Mouse (Mus musculus) thymus, adult 2 months (tissue): Measurements from ENCODE around the gene Gabarapl2.

ENCODE experiments used
- CTCF ChIP-seq: fragments of 200-500 bp; IDR thresholded peaks from 2 replicates; pipeline ENCODE4 v1.5.1; 2012; ENCODE audit warnings: mild to moderate bottlenecking, control low read depth, low read length, moderate library complexity, borderline replicate concordance; ENCODE audit not compliant: control insufficient read depth, poor library complexity, insufficient read depth; ENCODE audit errors: extremely low read depth
- POLR2A ChIP-seq: fragments of 200-500 bp; IDR thresholded peaks from 2 replicates; pipeline ENCODE4 v1.6.1; 2012; ENCODE audit warnings: mild to moderate bottlenecking, low read length, control low read depth, moderate library complexity; ENCODE audit not compliant: control insufficient read depth, poor library complexity, insufficient read depth; ENCODE audit errors: extremely low read depth

- TF ChIP-seq CTCF (no peak), POLR2A (no peak)
These were observed 41.9 kb upstream of the Gabarapl2 start for GRCm38 (mm10) chr8:111898586-111898985.
